Mouse (Mus musculus) neutrophil, adult 65 days (primary cell): ENCODE measurements around the gene Slc15a3. TPM values are rescaled to one million over a fixed set of nuclear protein-coding genes. Genes with fewer than 3 reads are reported as not detected.

Experiments
- total RNA-seq: library from RNA; stranded (reverse); gene quantifications from 2 replicates; pipeline ENCODE4 v1.2.4, GENCODE M21; 2023

Gene Slc15a3
- total RNA-seq, result 218 and 238 TPM in 2 replicates

GRCm38 (mm10) chr19:10839010-10839892 lies at the start of gene Slc15a3:
Slc15a3 (plus strand) TSS chr19:10839727.

GRCm38 (mm10) chr19:10829436-10830175 lies 9.9 kb upstream of the Slc15a3 start, which contains the start of gene Cd6:
Cd6 (minus strand) TSS chr19:10830058.

GRCm38 (mm10) chr19:10869886-10870527 lies 30.5 kb downstream of the Slc15a3 start, which contains the start of gene Tmem132a:
Tmem132a (minus strand) TSS chr19:10869940.

GRCm38 (mm10) chr19:10881426-10882154 lies 42.1 kb downstream of the Slc15a3 start, which contains the start of gene Tmem109:
Tmem109 (minus strand) TSS chr19:10882001.

GRCm38 (mm10) chr19:10895016-10895528 lies 55.5 kb downstream of the Slc15a3 start, which contains the start of gene Prpf19:
Prpf19 (plus strand) TSS chr19:10895231.

Other genes starting within 250 kb of the Slc15a3 start
- 76.8 and 83.0 TPM in 2 replicates for gene Ddb1, start 234.4 kb upstream of the Slc15a3 start, total RNA-seq
- 5.7 and 9.3 TPM in 2 replicates for gene Tkfc, start 234.1 kb upstream of the Slc15a3 start, total RNA-seq
- gene Vwce, start 205.5 kb upstream of the Slc15a3 start, total RNA-seq, result 0.25 and 1.0 TPM in 2 replicates
- not detected in 2 replicates for gene Pga5, start 161.7 kb upstream of the Slc15a3 start, total RNA-seq
- 52.3 and 63.6 TPM in 2 replicates for gene Vps37c, start 151.0 kb upstream of the Slc15a3 start, total RNA-seq
- gene Cd5, start 100.7 kb upstream of the Slc15a3 start, total RNA-seq, result 0.84 and 1.2 TPM in 2 replicates
- gene Cd6, start 9.7 kb upstream of the Slc15a3 start, total RNA-seq, result 1.7 and 2.6 TPM in 2 replicates
- gene Tmem132a, start 30.2 kb downstream of the Slc15a3 start, total RNA-seq, result 0.29 and 0.54 TPM in 2 replicates
- 19.3 and 21.2 TPM in 2 replicates for gene Tmem109, start 42.3 kb downstream of the Slc15a3 start, total RNA-seq
- gene Prpf19, start 55.5 kb downstream of the Slc15a3 start, total RNA-seq, result 51.2 and 52.9 TPM in 2 replicates
- not detected in 2 replicates for gene Zp1, start 80.9 kb downstream of the Slc15a3 start, total RNA-seq
- gene Ptgdr2, start 97.4 kb downstream of the Slc15a3 start, total RNA-seq, result not detected in 2 replicates
- gene Ccdc86, start 109.5 kb downstream of the Slc15a3 start, total RNA-seq, result 14.6 and 18.1 TPM in 2 replicates
- gene Ms4a10, start 134.9 kb downstream of the Slc15a3 start, total RNA-seq, result not detected in 2 replicates
- not detected in 2 replicates for gene Ms4a15, start 153.5 kb downstream of the Slc15a3 start, total RNA-seq
- gene Ms4a18, start 178.3 kb downstream of the Slc15a3 start, total RNA-seq, result not detected in 2 replicates
- 20.2 and 28.3 TPM in 2 replicates for gene Ms4a8a, start 241.4 kb downstream of the Slc15a3 start, total RNA-seq